Mouse (Mus musculus) kidney, postnatal 0 days (tissue): ENCODE data around the gene Slc22a18. TPM values are rescaled to one million over a fixed set of nuclear protein-coding genes. Genes with fewer than 3 reads are reported as not detected.

ENCODE experiments used
- ATAC-seq: fragments of 200-750 bp; cut with Nextera tagmentation; replicated peaks from 2 replicates; pipeline ENCODE4 v1.8.0; 2017; ENCODE audit warnings: low read depth, moderate number of reproducible peaks, moderate TSS enrichment, moderate library complexity; ENCODE audit not compliant: low FRiP score
- DNase-seq: peaks from one replicate; pipeline ENCODE4 v3.0.0-alpha.2; 2016; ENCODE audit warnings: low spot score
- H3K27ac ChIP-seq: fragments of 300-500 bp; sonication (generic); 2 replicates; pipeline ENCODE4 v1.5.1; 2014; ENCODE audit warnings: mild to moderate bottlenecking
- H3K27me3 ChIP-seq: fragments of 300-500 bp; sonication (generic); 2 replicates; pipeline ENCODE4 v1.6.1; 2014; ENCODE audit warnings: low read length, mixed read lengths; ENCODE audit not compliant: insufficient read depth
- H3K36me3 ChIP-seq: fragments of 300-500 bp; sonication (generic); 2 replicates; pipeline ENCODE4 v1.6.1; 2014; ENCODE audit warnings: low read length, mixed read lengths; ENCODE audit not compliant: insufficient read depth
- H3K4me1 ChIP-seq: fragments of 300-500 bp; sonication (generic); replicated peaks from 2 replicates; pipeline ENCODE4 v1.6.1; 2014; ENCODE audit warnings: antibody characterized with exemption, low read length, mixed read lengths; ENCODE audit not compliant: insufficient read depth
- H3K4me2 ChIP-seq: fragments of 300-500 bp; sonication (generic); 2 replicates; pipeline ENCODE4 v1.6.1; 2014; ENCODE audit warnings: mild to moderate bottlenecking, low read length, moderate library complexity, mixed read lengths
- H3K4me3 ChIP-seq: fragments of 300-500 bp; sonication (generic); replicated peaks from 2 replicates; pipeline ENCODE4 v1.5.1; 2014; ENCODE audit warnings: low read depth, low read length
- H3K9ac ChIP-seq: fragments of 300-500 bp; sonication (generic); 2 replicates; pipeline ENCODE4 v1.6.1; 2014; ENCODE audit warnings: low read depth, low read length
- H3K9me3 ChIP-seq: fragments of 300-500 bp; sonication (generic); replicated peaks from 2 replicates; pipeline ENCODE4 v1.6.1; 2016; ENCODE audit warnings: low read length, inconsistent platforms, mixed read lengths
- CTCF ChIP-seq: IDR thresholded peaks from 2 replicates; pipeline ENCODE4 v1.5.1; 2016; ENCODE audit warnings: antibody characterized with exemption, low read depth, mild to moderate bottlenecking, moderate library complexity
- WGBS: fragments of 180-500 bp; shearing (Covaris S2); extraction: QIAGEN DNeasy Blood & Tissue Kit; methylation state at CpG from one replicate; pipeline ENCODE4 v1.1.7; 2014; 5-methylcytosine and 5-hydroxymethylcytosine counted together
- polyA plus RNA-seq: library from polyadenylated mRNA; unstranded; fragments of >200 nt; fragmentation: Nextera tagmentation; extraction: Ambion mirVana; gene quantifications from 2 replicates; pipeline ENCODE4 v1.2.1, GENCODE M21; 2015

Slc22a18 gene
- polyA plus RNA-seq, 1 experiment from 2014 or later: 22.1 TPM

GRCm38 (mm10) chr7:143500912-143501311 is 27.4 kb downstream of the Slc22a18 start:
- no peak overlapping the region for H3K27ac ChIP-seq
- DNase-seq (no peak), ATAC-seq (peak; percentile 57)
- H3K4me1 ChIP-seq: 0 out of 2 replicates have a peak, but pooled peaks cover 7% of the 10 kb centered on the region
- no peak overlapping the region for H3K4me3 ChIP-seq
- H3K27me3 ChIP-seq: peaks cover 12% of the 10 kb centered on the region
- no peak for TF ChIP-seq CTCF
- H3K36me3 ChIP-seq: no peaks in the 10 kb centered on the region
- no peak overlapping the region for H3K9ac ChIP-seq
- H3K9me3 ChIP-seq: no peaks in the 10 kb centered on the region
- H3K4me2 ChIP-seq: no peak overlapping the region
- 39% methylated on average over 2 of the region's 2 CpGs for WGBS

- 2% methylated on average over 54 of the region's 55 CpGs for WGBS
- Histone ChIP-seq H3K27ac (no peak overlapping the region), H3K36me3 (no peaks in the 10 kb centered on the region), H3K9ac (peak overlapping the region; percentile 41), H3K27me3 (peaks cover 12% of the 10 kb centered on the region), H3K9me3 (no peaks in the 10 kb centered on the region), H3K4me1 (0 out of 2 replicates have a peak, but pooled peaks cover 7% of the 10 kb centered on the region), H3K4me2 (peak overlapping the region; percentile 74), H3K4me3 (peak overlapping the region; percentile 42)
- no peak for ATAC-seq
- peak; percentile 60 for DNase-seq
- TF ChIP-seq CTCF: no peak
These were observed 28.3 kb downstream of the Slc22a18 start for GRCm38 (mm10) chr7:143501643-143502417.

GRCm38 (mm10) chr7:143502418-143503200 is 29.1 kb downstream of the Slc22a18 start, which contains the start of gene Phlda2:
Gene Phlda2, minus strand, starts transcription at chr7:143503150.
- Histone ChIP-seq H3K9me3 (no peaks in the 10 kb centered on the region), H3K4me3 (peak within 1 kb of the TSS; percentile 42), H3K36me3 (no peaks in the 10 kb centered on the region), H3K4me2 (peak within 1 kb of the TSS; percentile 74), H3K27ac (no peak within 1 kb of the TSS), H3K9ac (peak within 1 kb of the TSS; percentile 41), H3K4me1 (0 out of 2 replicates have a peak, but pooled peaks cover 7% of the 10 kb centered on the region), H3K27me3 (peaks cover 12% of the 10 kb centered on the region)
- DNase-seq: peak; percentile 28
- TF ChIP-seq CTCF: no peak
- ATAC-seq: 0 out of 2 replicates have a peak, but pooled peaks have one; percentile 31
- 2% methylated on average over 51 of the region's 51 CpGs for WGBS

- Histone ChIP-seq H3K4me2 (no peak overlapping the region), H3K4me3 (no peak overlapping the region), H3K9me3 (no peaks in the 10 kb centered on the region), H3K27ac (no peak overlapping the region), H3K4me1 (0 out of 2 replicates have a peak, but pooled peaks cover 7% of the 10 kb centered on the region), H3K36me3 (no peaks in the 10 kb centered on the region), H3K27me3 (peaks cover 12% of the 10 kb centered on the region), H3K9ac (no peak overlapping the region)
- no peak for TF ChIP-seq CTCF
- DNase-seq: no peak
- 72% methylated on average over 6 of the region's 6 CpGs for WGBS
- no peak for ATAC-seq
These were observed 30.4 kb downstream of the Slc22a18 start for GRCm38 (mm10) chr7:143503926-143504325.

- H3K9ac ChIP-seq: no peak overlapping the region
- WGBS: 92% methylated on average over 2 of the region's 2 CpGs
- H3K4me3 ChIP-seq: no peak overlapping the region
- H3K36me3 ChIP-seq: no peaks in the 10 kb centered on the region
- no peaks in the 10 kb centered on the region for H3K9me3 ChIP-seq
- H3K4me2 ChIP-seq: no peak overlapping the region
- no peak overlapping the region for H3K27ac ChIP-seq
- ATAC-seq (no peak), DNase-seq (no peak)
- TF ChIP-seq CTCF: no peak
- 0 out of 2 replicates have a peak, but pooled peaks cover 7% of the 10 kb centered on the region for H3K4me1 ChIP-seq
- peaks cover 12% of the 10 kb centered on the region for H3K27me3 ChIP-seq
These were observed 31.9 kb downstream of the Slc22a18 start for GRCm38 (mm10) chr7:143505411-143505810.

- Histone ChIP-seq H3K4me2 (no peak overlapping the region), H3K4me1 (0 out of 2 replicates have a peak, but pooled peaks cover 7% of the 10 kb centered on the region), H3K4me3 (no peak overlapping the region), H3K9ac (no peak overlapping the region), H3K9me3 (no peaks in the 10 kb centered on the region), H3K27me3 (peaks cover 12% of the 10 kb centered on the region), H3K36me3 (no peaks in the 10 kb centered on the region), H3K27ac (no peak overlapping the region)
- no peak for ATAC-seq
- 35% methylated on average over 11 of the region's 11 CpGs for WGBS
- peak; percentile 75 for TF ChIP-seq CTCF
- DNase-seq: peak; percentile 81
These were observed 32.3 kb downstream of the Slc22a18 start for GRCm38 (mm10) chr7:143505823-143506222.
